Mouse (Mus musculus): Measurements from ENCODE around the gene Lpp. TPM values are rescaled to one million over a fixed set of nuclear protein-coding genes. Genes with fewer than 3 reads are reported as not detected.

Lpp gene
- polyA plus RNA-seq, 1 experiment from 2014 or later, result 63.0 TPM

DNA sequence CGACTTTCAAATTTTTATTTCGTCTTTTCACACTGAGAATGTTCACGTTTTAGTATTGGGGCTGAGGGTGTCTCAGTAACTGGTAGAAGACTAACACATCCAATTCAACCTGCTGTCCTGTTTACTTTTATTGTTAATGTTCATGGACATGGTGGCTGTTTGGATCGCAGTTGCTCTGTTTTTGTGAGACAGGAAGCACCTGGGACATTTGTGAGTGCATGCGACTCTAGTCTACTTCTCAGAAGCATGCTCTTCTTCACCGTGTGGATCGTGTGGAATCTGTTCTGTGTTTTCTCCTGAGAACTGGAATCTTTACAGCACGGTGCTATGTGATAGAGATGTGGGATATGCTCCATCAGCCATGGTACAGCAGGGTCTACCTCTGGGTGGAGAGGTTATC is 262.7 kb downstream of the Lpp start:
- Histone ChIP-seq H3K9ac (no peak overlapping the region), H3K27ac (no peak overlapping the region), H3K4me2 (replicated peaks) (no peak overlapping the region), H3K36me3 (no peaks in the 10 kb centered on the region), H3K4me3 (replicated peaks) (no peak overlapping the region), H3K4me1 (replicated peaks) (no peaks in the 10 kb centered on the region), H3K27me3 (replicated peaks) (no peaks in the 10 kb centered on the region), H3K9me3 (no peaks in the 10 kb centered on the region)
- no peak for ATAC-seq
- 85% methylated on average over 8 of the region's 8 CpGs for WGBS

DNA sequence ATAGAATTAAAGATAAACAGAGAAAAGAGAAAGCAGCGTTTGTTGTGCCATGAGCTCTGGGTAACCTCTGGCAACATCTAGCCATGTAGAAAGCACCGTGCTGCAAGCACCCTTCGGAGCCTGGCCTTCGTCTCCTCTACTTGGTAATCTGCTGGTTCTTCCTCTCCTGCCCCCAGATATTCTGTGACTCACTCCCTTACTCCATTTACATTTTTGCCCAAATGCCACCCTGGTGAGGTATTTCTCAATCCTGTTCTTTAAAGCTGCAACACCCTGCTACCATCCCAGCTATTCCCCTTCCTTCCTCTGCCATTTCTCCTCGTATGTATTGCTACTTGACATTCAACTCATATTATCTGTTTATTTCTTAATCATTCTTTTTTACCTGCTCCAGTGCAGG is 263.4 kb downstream of the Lpp start:
- ATAC-seq, result no peak
- WGBS, result 76% methylated on average over 5 of the region's 5 CpGs
- H3K27me3 ChIP-seq (replicated peaks), result no peaks in the 10 kb centered on the region
- H3K9me3 ChIP-seq, result no peaks in the 10 kb centered on the region
- H3K27ac ChIP-seq, result no peak overlapping the region
- H3K36me3 ChIP-seq, result no peaks in the 10 kb centered on the region
- H3K4me2 ChIP-seq (replicated peaks), result no peak overlapping the region
- no peak overlapping the region for H3K4me3 ChIP-seq (replicated peaks)
- no peak overlapping the region for H3K9ac ChIP-seq
- H3K4me1 ChIP-seq (replicated peaks), result no peaks in the 10 kb centered on the region

DNA sequence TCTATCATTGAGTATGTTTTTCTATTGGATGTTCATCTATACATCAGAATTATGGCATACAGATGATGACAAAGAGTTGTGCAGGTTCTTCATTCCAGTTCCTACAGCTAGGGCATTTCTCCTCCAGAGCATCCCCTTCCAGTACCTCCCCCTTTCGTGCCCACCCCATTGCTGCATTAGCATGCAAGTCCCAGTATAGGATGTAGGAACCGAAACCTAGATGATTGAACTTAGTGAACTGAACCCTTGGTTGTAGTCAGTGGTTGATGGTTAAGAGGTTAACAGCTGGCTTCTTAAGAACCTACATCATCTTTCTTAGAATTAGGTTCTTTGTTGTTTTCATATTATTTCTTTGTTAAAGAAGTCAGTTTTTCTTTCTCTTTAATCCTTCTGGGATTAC is 265.7 kb downstream of the Lpp start:
- H3K9ac ChIP-seq, result no peak overlapping the region
- H3K27me3 ChIP-seq (replicated peaks), result no peaks in the 10 kb centered on the region
- ATAC-seq, result no peak
- no peaks in the 10 kb centered on the region for H3K4me1 ChIP-seq (replicated peaks)
- no peak overlapping the region for H3K27ac ChIP-seq
- WGBS, result 94% methylated on average over 2 of the region's 2 CpGs
- H3K36me3 ChIP-seq, result no peaks in the 10 kb centered on the region
- no peak overlapping the region for H3K4me2 ChIP-seq (replicated peaks)
- no peak overlapping the region for H3K4me3 ChIP-seq (replicated peaks)
- no peaks in the 10 kb centered on the region for H3K9me3 ChIP-seq

DNA sequence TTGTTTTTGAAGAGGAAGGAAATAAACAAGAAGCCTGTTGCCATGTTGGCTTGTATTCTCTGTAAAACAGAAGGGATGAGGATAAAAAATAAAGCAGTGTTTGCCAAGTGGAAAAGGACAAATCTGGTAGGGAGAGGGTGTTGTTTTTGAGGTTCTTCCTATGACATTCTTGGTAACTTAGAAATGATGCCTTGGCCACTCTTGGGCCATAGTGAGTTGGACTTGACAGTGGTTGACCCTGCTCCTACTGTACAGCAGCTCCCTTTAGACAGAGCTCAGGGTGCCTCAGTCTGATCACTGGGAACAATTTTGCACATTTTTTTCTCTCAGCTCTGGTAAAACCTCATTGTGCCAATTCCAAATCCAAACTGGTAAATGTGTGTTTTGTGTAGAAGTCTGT is 270.8 kb downstream of the Lpp start:
- Histone ChIP-seq H3K36me3 (no peaks in the 10 kb centered on the region), H3K27ac (no peak overlapping the region), H3K27me3 (replicated peaks) (no peaks in the 10 kb centered on the region), H3K4me2 (replicated peaks) (no peak overlapping the region), H3K4me1 (replicated peaks) (no peaks in the 10 kb centered on the region), H3K9me3 (no peaks in the 10 kb centered on the region), H3K4me3 (replicated peaks) (no peak overlapping the region), H3K9ac (no peak overlapping the region)
- no peak for ATAC-seq

DNA sequence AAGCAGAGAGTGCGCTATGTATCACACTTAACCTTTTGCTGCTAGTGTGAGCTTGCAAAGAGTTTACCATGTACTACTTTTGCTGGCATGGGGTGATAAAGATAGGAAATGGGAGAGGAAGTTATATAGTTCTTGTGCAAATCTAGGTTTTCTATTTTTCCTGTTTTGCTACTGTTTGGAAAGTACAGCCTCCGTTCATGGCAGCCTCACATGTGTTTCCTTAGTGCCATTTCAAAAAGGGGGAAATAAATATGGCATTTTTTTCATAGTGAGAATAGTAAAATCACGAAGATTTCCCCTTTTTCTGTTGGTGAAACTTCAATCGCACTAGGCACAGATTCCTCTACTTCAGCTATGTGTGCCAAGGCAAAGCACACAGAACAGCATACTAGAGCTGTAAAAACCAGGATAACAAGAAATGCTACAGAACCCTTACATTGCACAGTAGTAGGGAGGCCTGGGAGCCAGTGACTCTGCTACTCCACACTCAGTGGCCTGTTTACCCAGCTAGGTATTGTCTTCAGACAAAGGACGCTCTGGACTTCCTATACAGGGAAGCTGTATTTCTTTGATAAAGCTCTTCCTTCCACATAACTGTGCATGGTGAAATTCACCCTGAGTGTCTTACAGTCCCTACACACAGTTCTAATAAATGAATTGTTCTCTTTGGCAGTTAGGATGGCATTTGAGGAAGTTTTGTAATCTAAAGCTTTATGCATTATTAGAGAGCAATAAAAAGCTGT is 276.6 kb downstream of the Lpp start:
- H3K27me3 ChIP-seq (replicated peaks), result no peaks in the 10 kb centered on the region
- 79% methylated on average over 5 of the region's 5 CpGs for WGBS
- no peak for ATAC-seq
- H3K36me3 ChIP-seq, result no peaks in the 10 kb centered on the region
- no peaks in the 10 kb centered on the region for H3K4me1 ChIP-seq (replicated peaks)
- H3K4me3 ChIP-seq (replicated peaks), result no peak overlapping the region
- no peaks in the 10 kb centered on the region for H3K9me3 ChIP-seq
- no peak overlapping the region for H3K9ac ChIP-seq
- no peak overlapping the region for H3K4me2 ChIP-seq (replicated peaks)
- no peak overlapping the region for H3K27ac ChIP-seq

DNA sequence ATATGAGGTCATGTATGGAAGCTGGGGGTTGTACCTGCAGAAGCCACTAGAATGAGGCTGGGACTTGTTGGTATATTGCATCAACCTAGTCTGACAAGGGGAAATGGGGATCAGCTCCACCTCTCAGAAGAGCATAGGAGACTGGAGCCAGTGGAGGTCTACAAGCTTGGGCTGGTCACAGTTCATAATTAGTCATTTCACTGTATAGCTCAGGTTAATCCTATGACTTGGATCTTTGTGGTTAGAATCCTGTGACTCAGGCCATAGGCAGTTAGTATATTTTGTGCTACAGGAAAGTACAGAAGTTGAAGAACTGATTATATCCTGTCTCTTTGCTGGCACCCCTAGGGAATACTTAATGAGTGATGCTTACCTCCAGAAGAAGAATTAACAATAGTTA is 285.6 kb downstream of the Lpp start:
- no peak overlapping the region for H3K27ac ChIP-seq
- no peak for ATAC-seq
- H3K27me3 ChIP-seq (replicated peaks), result no peaks in the 10 kb centered on the region
- H3K4me3 ChIP-seq (replicated peaks), result no peak overlapping the region
- no peak overlapping the region for H3K9ac ChIP-seq
- H3K4me1 ChIP-seq (replicated peaks), result no peaks in the 10 kb centered on the region
- H3K36me3 ChIP-seq, result peaks cover 8% of the 10 kb centered on the region; the same call in 1 of the 2 replicates
- H3K4me2 ChIP-seq (replicated peaks), result no peak overlapping the region
- no peaks in the 10 kb centered on the region for H3K9me3 ChIP-seq

DNA sequence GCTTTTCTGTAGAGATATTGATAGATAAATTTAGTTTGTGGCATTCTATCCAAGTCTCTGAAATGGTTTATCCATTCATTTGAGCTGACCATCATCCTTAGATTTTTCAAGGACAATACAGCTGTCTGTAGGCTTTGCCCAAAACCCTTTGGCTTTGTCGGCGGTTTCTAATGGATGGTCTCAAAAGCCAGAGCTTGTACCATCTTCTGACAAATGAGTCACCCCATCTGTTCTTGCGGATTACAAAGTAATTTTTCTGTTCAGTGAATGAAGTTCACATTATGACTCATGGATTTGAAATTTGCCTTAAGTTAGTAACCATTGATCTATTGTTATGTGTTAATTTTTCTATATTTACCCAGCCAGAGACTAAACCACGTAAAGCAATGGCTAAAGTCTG is 301.8 kb downstream of the Lpp start:
- no peaks in the 10 kb centered on the region for H3K27me3 ChIP-seq (replicated peaks)
- H3K4me3 ChIP-seq (replicated peaks), result no peak overlapping the region
- H3K9me3 ChIP-seq, result no peaks in the 10 kb centered on the region
- no peaks in the 10 kb centered on the region for H3K36me3 ChIP-seq
- H3K27ac ChIP-seq, result no peak overlapping the region
- ATAC-seq, result no peak
- 85% methylated on average over 4 of the region's 4 CpGs for WGBS
- H3K4me1 ChIP-seq (replicated peaks), result no peaks in the 10 kb centered on the region
- H3K9ac ChIP-seq, result no peak overlapping the region
- H3K4me2 ChIP-seq (replicated peaks), result no peak overlapping the region

DNA sequence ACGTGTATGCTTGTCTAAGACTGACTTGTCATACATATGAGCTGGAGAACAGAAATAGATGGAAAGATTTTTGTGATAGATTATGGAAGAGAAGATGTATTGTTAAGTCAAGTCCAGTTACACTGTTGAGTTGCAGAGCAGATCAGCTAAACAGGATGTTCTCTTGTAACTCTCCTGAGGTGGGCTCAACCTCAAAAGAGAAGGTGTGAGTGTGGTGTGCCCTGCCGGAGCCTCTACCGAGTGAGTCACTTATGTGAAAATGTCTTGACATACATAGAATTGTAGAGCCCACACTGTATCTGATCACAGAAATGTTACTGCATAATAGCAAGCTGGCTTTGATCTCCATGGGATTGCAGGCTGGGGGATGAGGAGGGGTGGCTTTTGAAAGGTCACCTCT is 310.9 kb downstream of the Lpp start:
- Histone ChIP-seq H3K27me3 (replicated peaks) (no peaks in the 10 kb centered on the region), H3K9me3 (no peaks in the 10 kb centered on the region), H3K9ac (no peak overlapping the region), H3K36me3 (no peaks in the 10 kb centered on the region), H3K4me3 (replicated peaks) (no peak overlapping the region), H3K4me1 (replicated peaks) (no peaks in the 10 kb centered on the region), H3K4me2 (replicated peaks) (no peak overlapping the region), H3K27ac (no peak overlapping the region)
- no peak for ATAC-seq
- 88% methylated on average over 3 of the region's 3 CpGs for WGBS

DNA sequence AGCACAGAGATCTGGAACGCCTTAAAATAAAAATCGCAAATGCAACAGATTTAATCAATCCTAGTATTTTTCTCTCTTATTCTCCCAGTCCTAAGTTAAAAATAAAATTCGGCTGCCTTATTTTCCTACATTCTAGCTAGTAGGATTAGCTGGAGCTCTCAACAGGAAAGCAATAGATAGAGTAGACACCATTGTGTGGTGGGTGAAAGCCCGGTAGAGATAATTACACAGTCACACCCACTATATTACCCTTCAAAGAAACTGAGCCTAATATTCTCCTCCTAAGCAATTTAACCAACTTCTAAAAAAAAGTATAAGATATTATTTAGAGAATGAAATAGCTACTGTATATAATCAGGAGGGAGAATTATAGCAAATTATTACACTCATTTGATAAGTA is 330.3 kb downstream of the Lpp start:
- no peaks in the 10 kb centered on the region for H3K27me3 ChIP-seq (replicated peaks)
- H3K9ac ChIP-seq, result no peak overlapping the region
- no peaks in the 10 kb centered on the region for H3K36me3 ChIP-seq
- H3K4me1 ChIP-seq (replicated peaks), result no peaks in the 10 kb centered on the region
- no peak overlapping the region for H3K27ac ChIP-seq
- no peak for ATAC-seq
- H3K4me2 ChIP-seq (replicated peaks), result no peak overlapping the region
- no peaks in the 10 kb centered on the region for H3K9me3 ChIP-seq
- H3K4me3 ChIP-seq (replicated peaks), result no peak overlapping the region
- WGBS, result 82% methylated on average over 4 of the region's 4 CpGs

DNA sequence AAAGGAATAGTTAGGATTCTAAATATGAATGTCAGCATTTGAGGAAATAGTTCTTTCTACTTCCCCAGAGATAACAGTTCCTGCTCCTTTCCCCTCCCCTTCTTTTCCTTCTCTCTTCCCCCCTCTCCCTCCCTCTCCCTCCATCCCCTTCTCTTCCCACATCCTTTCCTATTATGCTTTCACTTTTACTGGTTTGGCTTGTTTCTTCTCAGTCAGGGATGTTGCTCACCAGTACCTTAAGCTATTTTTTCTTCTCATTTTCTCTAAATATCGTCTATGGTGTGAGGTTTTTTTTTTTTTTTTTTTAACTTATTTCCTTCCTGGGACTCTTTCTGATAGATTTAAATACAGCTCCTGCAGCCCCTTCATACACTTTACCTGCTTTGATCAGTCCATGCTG is 339.4 kb downstream of the Lpp start:
- Histone ChIP-seq H3K4me2 (replicated peaks) (no peak overlapping the region), H3K36me3 (no peaks in the 10 kb centered on the region), H3K27ac (no peak overlapping the region), H3K9me3 (no peaks in the 10 kb centered on the region), H3K27me3 (replicated peaks) (no peaks in the 10 kb centered on the region), H3K4me3 (replicated peaks) (no peak overlapping the region), H3K4me1 (replicated peaks) (no peaks in the 10 kb centered on the region), H3K9ac (no peak overlapping the region)
- ATAC-seq, result no peak
- WGBS, result 75% methylated on average over 1 of the region's 1 CpGs

DNA sequence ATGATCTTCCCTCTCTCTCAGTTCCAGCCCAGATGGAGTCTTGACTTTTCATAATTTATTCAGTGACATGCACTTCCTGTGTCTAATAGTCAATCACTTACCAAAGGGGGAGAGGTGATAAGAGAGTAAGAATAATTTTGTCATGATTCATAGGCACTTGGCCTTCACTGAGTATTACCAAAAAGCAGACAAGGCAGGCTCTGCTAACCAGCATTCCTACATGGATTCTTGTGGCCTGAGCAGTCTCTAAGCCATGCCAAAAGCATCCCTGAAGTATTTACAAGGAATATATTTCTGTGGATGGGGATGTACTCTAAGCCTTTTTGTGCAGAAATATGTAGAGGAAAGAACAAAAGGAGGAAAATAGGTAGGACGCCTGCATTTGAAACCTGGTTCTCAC is 340.0 kb downstream of the Lpp start:
- Histone ChIP-seq H3K27me3 (replicated peaks) (no peaks in the 10 kb centered on the region), H3K27ac (no peak overlapping the region), H3K4me2 (replicated peaks) (no peak overlapping the region), H3K9me3 (no peaks in the 10 kb centered on the region), H3K36me3 (no peaks in the 10 kb centered on the region), H3K4me3 (replicated peaks) (no peak overlapping the region), H3K4me1 (replicated peaks) (no peaks in the 10 kb centered on the region), H3K9ac (no peak overlapping the region)
- WGBS, result 78% methylated on average over 1 of the region's 1 CpGs
- ATAC-seq, result no peak

DNA sequence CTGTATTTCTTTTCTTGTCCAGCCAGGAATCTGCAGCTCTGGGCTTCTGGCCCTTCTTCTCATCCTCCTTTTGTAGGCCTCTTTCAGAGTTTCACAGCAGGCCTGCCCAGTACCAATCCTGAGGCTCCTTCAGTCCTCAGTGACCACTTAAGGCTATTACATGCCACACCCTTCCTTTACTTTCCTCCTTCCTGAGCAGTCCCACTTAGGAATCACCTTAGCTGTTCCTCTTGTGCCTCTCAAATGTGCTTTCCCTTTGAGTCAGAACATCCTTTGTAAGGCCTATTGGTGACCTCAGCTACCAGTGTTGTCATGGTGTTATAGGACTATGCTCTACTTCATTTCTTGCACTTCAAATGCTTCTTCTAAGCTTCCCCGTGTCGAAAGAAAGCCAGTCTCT is 342.4 kb downstream of the Lpp start:
- ATAC-seq, result no peak
- Histone ChIP-seq H3K9me3 (no peaks in the 10 kb centered on the region), H3K4me2 (replicated peaks) (no peak overlapping the region), H3K4me3 (replicated peaks) (no peak overlapping the region), H3K27ac (no peak overlapping the region), H3K36me3 (no peaks in the 10 kb centered on the region), H3K4me1 (replicated peaks) (no peaks in the 10 kb centered on the region), H3K9ac (no peak overlapping the region), H3K27me3 (replicated peaks) (no peaks in the 10 kb centered on the region)
- WGBS, result 93% methylated on average over 2 of the region's 2 CpGs

DNA sequence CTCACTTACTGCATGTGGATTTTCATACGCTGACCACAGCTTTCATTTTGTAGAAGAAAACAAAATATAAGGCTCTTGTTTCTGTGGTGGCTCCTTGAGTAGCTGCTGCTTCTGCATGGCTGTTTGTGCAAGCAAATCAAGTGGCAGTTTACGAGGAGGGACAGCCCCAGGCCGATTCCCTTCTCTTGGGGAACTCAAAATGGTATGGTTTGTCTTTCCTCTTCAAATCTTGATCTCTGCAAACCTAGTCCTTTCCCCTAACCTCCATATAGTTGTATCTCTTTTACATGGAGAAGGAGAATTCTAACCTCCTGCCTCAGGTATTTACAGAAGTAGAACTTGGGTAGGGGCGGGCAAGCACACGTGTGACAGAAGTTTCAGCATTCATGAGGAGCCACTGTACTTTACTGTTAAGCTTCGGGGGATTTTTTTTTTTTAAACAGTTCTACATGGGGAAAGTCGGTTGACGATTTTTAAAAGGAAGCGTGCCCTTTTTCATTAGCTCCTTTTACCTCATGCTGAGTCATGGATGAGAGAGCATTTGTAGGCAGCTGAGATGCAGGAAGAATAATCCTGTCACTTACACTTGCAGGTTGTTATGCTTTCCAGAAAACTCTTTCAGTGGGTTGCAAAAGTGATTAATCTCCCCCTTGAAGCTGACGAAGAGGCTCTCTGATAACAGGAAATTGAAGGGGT is 344.2 kb downstream of the Lpp start:
- Histone ChIP-seq H3K36me3 (no peaks in the 10 kb centered on the region), H3K9ac (no peak overlapping the region), H3K27ac (no peak overlapping the region), H3K27me3 (replicated peaks) (no peaks in the 10 kb centered on the region), H3K4me2 (replicated peaks) (no peak overlapping the region), H3K4me3 (replicated peaks) (no peak overlapping the region), H3K9me3 (no peaks in the 10 kb centered on the region), H3K4me1 (replicated peaks) (no peaks in the 10 kb centered on the region)
- WGBS, result 65% methylated on average over 10 of the region's 10 CpGs
- ATAC-seq, result no peak
